Mouse (Mus musculus): Measurements from ENCODE around the gene Megf11. TPM values are rescaled to one million over a fixed set of nuclear protein-coding genes. Genes with fewer than 3 reads are reported as not detected.

Gene Megf11
- polyA plus RNA-seq, 1 experiment = 0.67 TPM

DNA sequence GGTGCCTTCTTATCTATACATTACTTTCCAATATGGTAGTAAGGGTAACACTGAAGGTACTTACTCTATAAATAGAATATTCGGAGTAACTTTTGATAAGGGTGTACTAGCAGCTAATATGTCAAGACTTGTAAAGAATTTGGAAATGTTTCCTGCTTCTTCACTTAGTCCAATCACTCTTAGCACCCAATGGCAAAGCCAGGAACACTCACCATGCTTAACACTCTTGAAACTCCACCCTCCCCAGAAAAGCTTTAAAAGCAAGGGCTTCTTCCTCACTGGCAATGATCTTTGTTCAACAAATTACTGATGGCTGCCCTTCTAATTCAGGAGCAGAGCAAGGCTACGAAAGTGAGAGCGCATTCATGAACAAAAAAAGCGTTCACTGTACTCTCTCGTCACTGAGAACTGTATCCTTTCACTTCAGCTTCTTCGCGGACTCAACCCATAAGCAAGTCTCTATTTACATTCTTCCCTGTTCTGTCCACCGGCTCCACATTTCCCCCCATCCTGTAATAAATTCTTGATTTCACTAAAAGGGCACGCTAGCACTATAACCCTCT lies 350.7 kb downstream of the Megf11 start:
- WGBS = 3% methylated on average over 9 of the region's 9 CpGs
- DNase-seq = no peak
- Histone ChIP-seq H3K4me3 (replicated peaks; ENCODE audit: extremely low read depth, low read depth, low read length) (peak overlapping the region; percentile 100), H3K4me1 (ENCODE audit: control insufficient read depth, insufficient read depth, low read length) (peaks cover 5% of the 10 kb centered on the region)
- no peak for TF ChIP-seq CTCF (IDR thresholded peaks at IDR 0.05; ENCODE audit: insufficient read depth, low read length)
- TF ChIP-seq POLR2A (IDR thresholded peaks at IDR 0.05; ENCODE audit: borderline replicate concordance, extremely low read depth, low read depth, low read length) = no peak

DNA sequence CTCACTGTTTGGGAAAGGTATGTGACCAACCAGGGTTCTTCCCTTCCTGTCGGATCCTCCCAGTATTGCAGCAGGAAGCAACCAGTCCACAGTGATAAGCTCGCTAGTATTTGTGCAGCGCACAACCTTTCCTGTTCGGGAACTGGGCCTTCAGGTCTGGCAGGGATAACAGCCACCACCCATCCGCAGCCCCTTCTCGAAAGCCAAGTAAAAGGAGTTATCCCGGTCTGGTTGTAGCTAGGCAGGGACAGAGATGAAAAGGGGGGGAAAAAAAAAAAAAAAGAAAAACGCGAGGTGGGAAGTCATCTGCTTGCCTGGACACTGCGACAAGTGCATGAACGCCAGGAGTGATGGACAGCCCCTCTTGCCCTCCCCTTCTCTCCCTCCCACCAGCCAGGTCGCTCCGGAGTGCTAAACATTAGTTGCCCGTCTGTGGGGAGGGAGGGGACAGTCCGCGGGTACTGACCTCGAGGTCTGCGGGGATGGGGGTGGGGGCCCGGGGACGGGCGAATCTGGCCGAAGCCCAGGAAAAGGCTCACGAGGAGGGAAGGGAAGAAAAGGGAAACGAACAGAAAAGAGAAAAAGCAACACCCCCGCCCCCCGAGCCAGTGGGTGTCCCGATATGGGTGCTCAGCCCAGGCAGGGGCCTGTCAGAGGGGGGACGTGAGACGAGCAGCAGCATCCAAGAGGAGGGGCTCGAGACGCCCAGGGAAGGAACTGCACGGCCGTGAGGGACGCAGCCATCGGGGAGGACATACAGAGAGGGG lies 351.4 kb downstream of the Megf11 start:
- WGBS = 1% methylated on average over 35 of the region's 35 CpGs
- DNase-seq = peak; percentile 64
- TF ChIP-seq CTCF (IDR thresholded peaks at IDR 0.05; ENCODE audit: insufficient read depth, low read length) = 0 out of 2 replicates have a peak, but pooled peaks have one; percentile 22
- peak; percentile 53; the same call in 1 of the 2 replicates for TF ChIP-seq POLR2A (IDR thresholded peaks at IDR 0.05; ENCODE audit: borderline replicate concordance, extremely low read depth, low read depth, low read length)
- peak overlapping the region; percentile 100 for H3K4me3 ChIP-seq (replicated peaks; ENCODE audit: extremely low read depth, low read depth, low read length)
- H3K4me1 ChIP-seq (ENCODE audit: control insufficient read depth, insufficient read depth, low read length) = peaks cover 5% of the 10 kb centered on the region

GRCm38 (mm10) chr9:64737406-64738201 lies 352.2 kb downstream of the Megf11 start, which contains the start of gene Rab11a:
TSS of gene Rab11a (minus strand) at chr9:64737758.
- DNase-seq = peak; percentile 98
- TF ChIP-seq CTCF (IDR thresholded peaks at IDR 0.05; ENCODE audit: insufficient read depth, low read length) (no peak), POLR2A (IDR thresholded peaks at IDR 0.05; ENCODE audit: borderline replicate concordance, extremely low read depth, low read depth, low read length) (peak; percentile 74; the same call in 1 of the 2 replicates)
- Histone ChIP-seq H3K4me1 (ENCODE audit: control insufficient read depth, insufficient read depth, low read length) (peaks cover 5% of the 10 kb centered on the region), H3K4me3 (replicated peaks; ENCODE audit: extremely low read depth, low read depth, low read length) (peak within 1 kb of the TSS; percentile 100)
- WGBS = under 1% methylated on average over 60 of the region's 61 CpGs

DNA sequence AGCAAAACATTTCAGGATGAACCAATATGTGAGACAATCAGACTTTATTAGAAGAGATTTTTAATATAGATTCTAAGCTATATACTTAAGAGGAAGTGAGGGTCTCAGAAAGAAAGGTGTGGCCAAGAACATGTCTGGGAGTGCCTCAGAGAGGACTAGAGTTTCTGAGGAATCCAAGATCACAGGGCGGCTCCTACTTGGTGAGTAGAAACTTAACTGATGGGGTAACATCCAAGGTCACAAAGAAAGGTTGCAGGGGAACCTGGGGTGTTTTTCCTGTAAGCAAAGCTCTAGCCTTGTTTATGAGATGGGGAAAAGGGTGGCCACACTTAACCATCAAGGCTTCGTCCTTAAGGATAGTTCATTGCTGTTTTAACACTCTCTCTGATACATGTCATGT lies 353.6 kb downstream of the Megf11 start:
- whole genome bisulfite sequencing = 75% methylated on average over 2 of the region's 2 CpGs
- no peak overlapping the region for H3K4me3 ChIP-seq (replicated peaks; ENCODE audit: extremely low read depth, low read depth, low read length)
- no peak for DNase-seq
- H3K4me1 ChIP-seq (ENCODE audit: control insufficient read depth, insufficient read depth, low read length) = peaks cover 3% of the 10 kb centered on the region
- TF ChIP-seq POLR2A (IDR thresholded peaks at IDR 0.05; ENCODE audit: borderline replicate concordance, extremely low read depth, low read depth, low read length) = no peak

DNA sequence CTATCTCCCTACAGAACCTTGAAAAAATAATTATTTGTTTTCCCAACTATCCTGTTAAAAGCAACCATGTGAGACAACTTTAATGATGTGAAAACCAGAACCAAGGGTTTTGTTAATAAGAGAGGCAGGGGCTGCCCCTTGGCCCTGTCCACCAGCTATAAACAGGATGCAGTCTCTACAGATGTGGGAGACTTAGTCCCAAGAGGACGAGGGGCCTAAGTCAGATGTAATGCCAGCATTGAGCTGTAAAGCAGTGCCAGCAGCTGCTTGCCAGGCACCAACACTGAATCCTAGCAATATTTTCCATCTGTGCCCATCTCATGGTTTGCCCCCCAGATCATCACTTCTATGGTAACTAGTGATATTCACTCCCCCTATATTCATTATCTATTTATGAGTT lies 357.0 kb downstream of the Megf11 start:
- H3K4me1 ChIP-seq (ENCODE audit: control insufficient read depth, insufficient read depth, low read length) = no peaks in the 10 kb centered on the region
- WGBS = 44% methylated on average over 1 of the region's 1 CpGs
- DNase-seq = no peak
- no peak overlapping the region for H3K4me3 ChIP-seq (replicated peaks; ENCODE audit: extremely low read depth, low read depth, low read length)
- TF ChIP-seq POLR2A (IDR thresholded peaks at IDR 0.05; ENCODE audit: borderline replicate concordance, extremely low read depth, low read depth, low read length) = no peak
- no peak for TF ChIP-seq CTCF (IDR thresholded peaks at IDR 0.05; ENCODE audit: insufficient read depth, low read length)

DNA sequence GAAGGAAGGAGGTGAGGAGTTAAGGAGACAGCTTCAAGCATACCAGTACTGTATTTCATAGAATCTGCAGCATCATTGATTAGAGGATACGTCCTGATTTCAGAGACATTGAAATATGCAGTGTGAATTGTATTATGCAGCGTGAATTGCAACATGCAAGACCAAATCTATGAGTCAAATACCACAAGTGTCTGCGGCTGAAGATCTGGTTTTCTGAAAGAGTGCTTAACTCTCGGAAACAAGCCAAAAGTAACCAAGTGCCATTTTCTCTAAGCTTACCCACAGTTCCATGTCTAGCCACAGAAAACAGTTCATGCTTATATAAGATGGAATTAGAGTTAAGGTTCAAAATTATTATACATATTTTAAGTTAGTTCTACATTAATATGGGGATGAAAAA lies 362.3 kb downstream of the Megf11 start:
- H3K4me3 ChIP-seq (replicated peaks; ENCODE audit: extremely low read depth, low read depth, low read length) = no peak overlapping the region
- no peak for DNase-seq
- H3K4me1 ChIP-seq (ENCODE audit: control insufficient read depth, insufficient read depth, low read length) = no peaks in the 10 kb centered on the region
- WGBS = 69% methylated on average over 4 of the region's 4 CpGs
- TF ChIP-seq POLR2A (IDR thresholded peaks at IDR 0.05; ENCODE audit: borderline replicate concordance, extremely low read depth, low read depth, low read length) (no peak), CTCF (IDR thresholded peaks at IDR 0.05; ENCODE audit: insufficient read depth, low read length) (no peak)

DNA sequence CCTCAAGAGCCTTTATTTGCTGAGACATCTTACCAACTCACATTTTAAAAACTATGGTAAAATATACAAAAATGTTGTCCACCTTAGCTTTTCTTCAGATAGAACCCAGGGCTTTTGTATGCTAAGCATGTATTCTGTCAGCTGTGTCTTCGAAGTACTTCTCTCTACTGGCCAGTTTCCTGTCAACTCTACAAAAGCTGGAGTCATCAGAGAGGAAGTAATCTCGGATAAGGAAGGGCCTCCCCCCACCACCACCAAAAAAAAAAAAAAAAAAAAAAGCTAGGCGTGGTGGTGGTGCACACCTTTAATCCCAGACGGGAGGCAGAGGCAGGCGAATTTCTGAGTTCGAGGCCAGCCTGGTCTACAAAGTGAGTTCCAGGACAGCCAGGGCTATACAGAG lies 363.9 kb downstream of the Megf11 start:
- no peak for TF ChIP-seq CTCF (IDR thresholded peaks at IDR 0.05; ENCODE audit: insufficient read depth, low read length)
- TF ChIP-seq POLR2A (IDR thresholded peaks at IDR 0.05; ENCODE audit: borderline replicate concordance, extremely low read depth, low read depth, low read length) = no peak

DNA sequence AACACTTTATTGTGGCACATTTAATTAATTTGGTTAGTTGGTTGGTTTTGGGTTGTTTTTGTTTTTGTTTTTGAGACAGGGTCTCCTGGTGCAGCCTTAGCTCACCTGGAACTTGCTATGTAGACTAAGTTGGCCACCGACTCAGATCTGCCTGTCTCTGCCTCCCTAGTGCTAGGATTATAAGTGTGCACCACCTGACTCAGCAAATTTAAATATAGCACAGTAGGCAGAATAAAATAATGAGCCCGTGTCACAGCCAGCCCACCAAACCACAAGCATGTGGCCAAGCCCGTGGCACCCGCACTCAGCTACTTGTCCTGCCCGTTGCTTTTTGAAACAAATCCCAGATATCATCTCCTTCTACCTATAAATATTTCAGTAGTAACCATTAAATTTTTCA lies 367.1 kb downstream of the Megf11 start:
- no peak overlapping the region for H3K4me3 ChIP-seq (replicated peaks; ENCODE audit: extremely low read depth, low read depth, low read length)
- H3K4me1 ChIP-seq (ENCODE audit: control insufficient read depth, insufficient read depth, low read length) = no peaks in the 10 kb centered on the region
- 75% methylated on average over 5 of the region's 5 CpGs for WGBS
- no peak for TF ChIP-seq POLR2A (IDR thresholded peaks at IDR 0.05; ENCODE audit: borderline replicate concordance, extremely low read depth, low read depth, low read length)
- TF ChIP-seq CTCF (IDR thresholded peaks at IDR 0.05; ENCODE audit: insufficient read depth, low read length) = no peak
- DNase-seq = no peak

More for the DNA sequence above, 363.9 kb downstream of the Megf11 start:
- no peak overlapping the region for H3K4me3 ChIP-seq (replicated peaks; ENCODE audit: extremely low read depth, low read depth, low read length)
- 58% methylated on average over 6 of the region's 6 CpGs for WGBS
- H3K4me1 ChIP-seq (ENCODE audit: control insufficient read depth, insufficient read depth, low read length) = no peaks in the 10 kb centered on the region
- DNase-seq = no peak

GRCm38 (mm10) chr9:64758052-64758451 lies 372.6 kb downstream of the Megf11 start:
- no peak overlapping the region for H3K4me3 ChIP-seq (replicated peaks; ENCODE audit: extremely low read depth, low read depth, low read length)
- WGBS = 87% methylated on average over 14 of the region's 14 CpGs
- no peaks in the 10 kb centered on the region for H3K4me1 ChIP-seq (ENCODE audit: control insufficient read depth, insufficient read depth, low read length)
- TF ChIP-seq POLR2A (IDR thresholded peaks at IDR 0.05; ENCODE audit: borderline replicate concordance, extremely low read depth, low read depth, low read length) = no peak
- no peak for TF ChIP-seq CTCF (IDR thresholded peaks at IDR 0.05; ENCODE audit: insufficient read depth, low read length)
- no peak for DNase-seq

Other genes starting within 250 kb of the Megf11 start
- 0.43 and 0.91 TPM in 2 replicates for gene Zwilch, start 212.5 kb upstream of the Megf11 start, polyA plus RNA-seq (2012; rRNA removed)
- 232 and 320 TPM in 2 replicates for gene Rpl4, start 212.3 kb upstream of the Megf11 start, polyA plus RNA-seq (2012; rRNA removed)
- gene Snapc5, start 206.4 kb upstream of the Megf11 start, polyA plus RNA-seq (2012; rRNA removed) = 7.6 and 11.9 TPM in 2 replicates
- gene Uchl4, start 150.4 kb upstream of the Megf11 start, polyA plus RNA-seq (2012; rRNA removed) = not detected in 2 replicates
- 35.0 and 50.8 TPM in 2 replicates for gene Map2k1, start 132.0 kb upstream of the Megf11 start, polyA plus RNA-seq (2012; rRNA removed)
- 2.5 and 4.9 TPM in 2 replicates for gene Tipin, start 104.0 kb upstream of the Megf11 start, polyA plus RNA-seq (2012; rRNA removed)
- gene Dis3l, start 44.3 kb upstream of the Megf11 start, polyA plus RNA-seq (2012; rRNA removed) = 8.2 and 8.9 TPM in 2 replicates